Mouse (Mus musculus): ENCODE results near the gene Cdkl2. TPM values are rescaled to one million over a fixed set of nuclear protein-coding genes. Genes with fewer than 3 reads are reported as not detected.
A peak's percentile ranks its signal among the peaks of the same experiment; 100 is the strongest.

The Cdkl2 gene
- polyA plus RNA-seq, 1 experiment from 2014 or later: 2.7 TPM

DNA sequence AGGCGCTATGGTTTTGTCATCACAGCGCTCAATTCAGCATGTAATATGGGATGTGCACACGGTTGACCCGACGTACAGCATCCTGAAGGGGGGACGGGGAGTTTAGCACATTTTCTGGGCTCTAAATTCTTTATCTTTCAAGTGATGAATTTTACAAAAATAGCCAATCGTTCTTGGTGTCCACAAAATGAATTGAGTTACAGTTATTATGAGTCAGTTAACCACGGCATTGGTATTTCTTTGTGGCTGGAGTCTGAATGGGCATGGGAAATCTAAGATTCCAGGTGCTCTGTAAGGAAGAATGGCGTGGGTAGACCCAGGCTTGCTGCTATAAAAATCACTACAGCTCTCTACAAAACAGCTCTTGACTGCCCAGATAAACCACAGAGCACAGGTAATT is 54.4 kb downstream of the Cdkl2 start:
- no peaks in the 10 kb centered on the region for H3K4me1 ChIP-seq
- no peak overlapping the region for H3K4me2 ChIP-seq
- H3K9me3 ChIP-seq: no peaks in the 10 kb centered on the region
- no peaks in the 10 kb centered on the region for H3K36me3 ChIP-seq
- no peak overlapping the region for H3K9ac ChIP-seq
- ATAC-seq (ENCODE audit: borderline replicate concordance, extremely low read depth, low FRiP score, low TSS enrichment): no peak
- no peak overlapping the region for H3K27ac ChIP-seq
- H3K27me3 ChIP-seq: no peaks in the 10 kb centered on the region
- H3K4me3 ChIP-seq: no peak overlapping the region
- WGBS: 80% methylated on average over 9 of the region's 9 CpGs

GRCm38 (mm10) chr5:91987799-91988198 is 55.9 kb downstream of the Cdkl2 start:
- ATAC-seq (ENCODE audit: borderline replicate concordance, extremely low read depth, low FRiP score, low TSS enrichment): no peak
- no peak overlapping the region for H3K4me2 ChIP-seq
- 73% methylated on average over 2 of the region's 2 CpGs for WGBS
- no peak overlapping the region for H3K4me3 ChIP-seq
- no peak overlapping the region for H3K27ac ChIP-seq
- no peaks in the 10 kb centered on the region for H3K4me1 ChIP-seq
- no peaks in the 10 kb centered on the region for H3K36me3 ChIP-seq
- no peak overlapping the region for H3K9ac ChIP-seq
- H3K9me3 ChIP-seq: no peaks in the 10 kb centered on the region
- H3K27me3 ChIP-seq: no peaks in the 10 kb centered on the region

DNA sequence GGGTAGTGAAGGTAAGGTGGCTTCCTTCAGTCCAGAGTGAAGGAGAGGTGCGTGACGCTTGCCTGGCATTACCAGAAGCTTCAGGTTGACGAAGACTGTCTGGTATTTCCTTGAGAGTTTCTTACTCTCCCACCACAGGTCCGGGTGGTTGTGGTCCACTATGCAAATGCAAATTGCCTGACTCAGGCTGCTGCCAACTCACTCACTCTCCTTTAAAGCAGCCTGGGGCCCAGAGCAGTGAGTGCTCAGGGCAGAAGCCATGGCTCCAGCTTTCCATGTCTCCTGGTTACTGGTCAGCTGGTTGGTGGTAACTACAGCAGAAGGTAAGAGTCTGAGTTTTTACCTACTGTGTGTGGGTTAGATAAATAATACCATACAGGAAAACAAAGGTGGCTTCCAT is 56.4 kb downstream of the Cdkl2 start, which contains the start of gene Odaph:
Gene Odaph, plus strand, starts transcription at position 240 of the 400 bp plus-strand sequence.
- Histone ChIP-seq H3K36me3 (no peaks in the 10 kb centered on the region), H3K27ac (no peak within 1 kb of the TSS), H3K4me2 (no peak within 1 kb of the TSS), H3K9me3 (no peaks in the 10 kb centered on the region), H3K27me3 (no peaks in the 10 kb centered on the region), H3K9ac (no peak within 1 kb of the TSS), H3K4me3 (no peak within 1 kb of the TSS), H3K4me1 (no peaks in the 10 kb centered on the region)
- no peak for ATAC-seq (ENCODE audit: borderline replicate concordance, extremely low read depth, low FRiP score, low TSS enrichment)
- 67% methylated on average over 4 of the region's 4 CpGs for whole genome bisulfite sequencing

DNA sequence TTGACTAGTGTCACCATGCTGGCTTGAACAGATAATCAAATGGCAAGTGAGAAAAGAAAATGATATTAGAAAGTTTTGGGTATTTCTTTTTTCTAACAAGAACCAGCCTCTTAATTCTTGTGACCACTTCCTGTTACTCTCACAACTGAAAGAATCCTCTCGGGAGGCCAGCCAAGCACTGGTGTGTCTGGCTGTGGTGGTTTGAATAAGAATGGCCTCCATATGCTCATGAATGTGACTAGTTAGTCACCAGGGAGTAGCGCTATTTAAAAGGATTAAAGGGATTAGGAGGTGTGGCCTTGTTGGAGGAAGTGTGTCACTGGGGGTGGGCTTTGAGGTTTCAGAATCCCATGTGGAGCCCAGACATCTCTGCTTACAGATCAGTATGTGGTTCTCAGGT is 58.0 kb downstream of the Cdkl2 start:
- Histone ChIP-seq H3K27me3 (no peaks in the 10 kb centered on the region), H3K4me3 (no peak overlapping the region), H3K36me3 (no peaks in the 10 kb centered on the region), H3K9ac (no peak overlapping the region), H3K4me2 (no peak overlapping the region), H3K9me3 (no peaks in the 10 kb centered on the region), H3K27ac (no peak overlapping the region), H3K4me1 (no peaks in the 10 kb centered on the region)
- no peak for ATAC-seq (ENCODE audit: borderline replicate concordance, extremely low read depth, low FRiP score, low TSS enrichment)
- WGBS: 67% methylated on average over 2 of the region's 2 CpGs

GRCm38 (mm10) chr5:91983490-91983889 is 60.2 kb downstream of the Cdkl2 start:
- H3K27me3 ChIP-seq: no peaks in the 10 kb centered on the region
- 69% methylated on average over 2 of the region's 2 CpGs for WGBS
- no peaks in the 10 kb centered on the region for H3K9me3 ChIP-seq
- H3K4me2 ChIP-seq: no peak overlapping the region
- no peak overlapping the region for H3K27ac ChIP-seq
- no peak overlapping the region for H3K9ac ChIP-seq
- H3K4me1 ChIP-seq: no peaks in the 10 kb centered on the region
- no peaks in the 10 kb centered on the region for H3K36me3 ChIP-seq
- H3K4me3 ChIP-seq: no peak overlapping the region
- ATAC-seq (ENCODE audit: borderline replicate concordance, extremely low read depth, low FRiP score, low TSS enrichment): no peak

GRCm38 (mm10) chr5:91981176-91981840 is 62.4 kb downstream of the Cdkl2 start:
- H3K4me3 ChIP-seq: no peak overlapping the region
- no peaks in the 10 kb centered on the region for H3K4me1 ChIP-seq
- no peak overlapping the region for H3K27ac ChIP-seq
- no peaks in the 10 kb centered on the region for H3K27me3 ChIP-seq
- H3K9me3 ChIP-seq: no peaks in the 10 kb centered on the region
- no peak for ATAC-seq (ENCODE audit: borderline replicate concordance, extremely low read depth, low FRiP score, low TSS enrichment)
- WGBS: 82% methylated on average over 11 of the region's 11 CpGs
- no peak overlapping the region for H3K9ac ChIP-seq
- H3K36me3 ChIP-seq: no peaks in the 10 kb centered on the region
- no peak overlapping the region for H3K4me2 ChIP-seq

GRCm38 (mm10) chr5:91977397-91977770 is 66.3 kb downstream of the Cdkl2 start:
- WGBS: 84% methylated on average over 2 of the region's 2 CpGs
- no peaks in the 10 kb centered on the region for H3K4me1 ChIP-seq
- no peaks in the 10 kb centered on the region for H3K9me3 ChIP-seq
- no peaks in the 10 kb centered on the region for H3K36me3 ChIP-seq
- ATAC-seq (ENCODE audit: borderline replicate concordance, extremely low read depth, low FRiP score, low TSS enrichment): no peak
- H3K27me3 ChIP-seq: no peaks in the 10 kb centered on the region
- H3K27ac ChIP-seq: no peak overlapping the region
- no peak overlapping the region for H3K4me3 ChIP-seq
- H3K9ac ChIP-seq: no peak overlapping the region
- H3K4me2 ChIP-seq: no peak overlapping the region

DNA sequence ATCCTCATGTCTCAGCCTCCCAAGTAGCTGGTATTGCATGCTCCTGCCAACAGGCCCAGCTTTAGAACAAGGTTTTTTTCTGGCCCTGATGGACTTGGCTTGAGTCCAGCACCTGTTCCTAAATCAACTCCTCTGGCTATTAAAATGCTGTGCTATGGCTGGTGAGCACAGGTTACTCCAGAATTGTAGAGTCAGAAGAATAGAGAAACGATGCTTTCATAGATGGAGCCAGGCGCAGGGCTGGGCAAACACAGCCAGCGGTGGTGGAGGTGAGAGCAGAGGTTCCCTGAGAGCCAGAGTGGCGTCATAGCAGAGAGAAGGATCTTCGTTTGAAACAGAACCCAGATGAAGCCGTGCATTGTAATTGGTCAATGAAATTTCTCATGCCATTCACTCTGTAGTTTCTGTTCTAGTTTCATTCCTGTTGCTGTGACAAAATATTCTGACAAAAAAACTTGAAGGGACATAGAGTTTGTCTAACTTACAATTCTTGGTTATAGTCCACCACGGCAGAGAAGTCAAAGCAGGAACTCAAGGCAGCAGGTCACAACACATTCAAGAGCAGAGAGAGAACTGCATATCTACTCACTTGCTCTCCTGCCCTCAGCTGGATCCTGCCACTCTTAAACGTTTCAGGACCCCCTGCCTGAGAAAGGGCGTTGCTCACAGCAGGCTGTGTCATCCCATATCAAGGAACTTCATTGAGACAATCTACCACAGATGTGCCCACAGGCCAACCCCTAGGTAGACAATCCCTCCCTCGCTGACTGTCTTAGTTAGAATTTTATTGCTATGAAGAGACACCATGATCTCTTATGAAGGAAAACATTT is 66.9 kb downstream of the Cdkl2 start:
- no peaks in the 10 kb centered on the region for H3K9me3 ChIP-seq
- ATAC-seq (ENCODE audit: borderline replicate concordance, extremely low read depth, low FRiP score, low TSS enrichment): no peak
- H3K36me3 ChIP-seq: no peaks in the 10 kb centered on the region
- no peaks in the 10 kb centered on the region for H3K27me3 ChIP-seq
- WGBS: 72% methylated on average over 10 of the region's 10 CpGs
- H3K27ac ChIP-seq: no peak overlapping the region
- H3K9ac ChIP-seq: no peak overlapping the region
- no peak overlapping the region for H3K4me2 ChIP-seq
- no peaks in the 10 kb centered on the region for H3K4me1 ChIP-seq
- H3K4me3 ChIP-seq: no peak overlapping the region

DNA sequence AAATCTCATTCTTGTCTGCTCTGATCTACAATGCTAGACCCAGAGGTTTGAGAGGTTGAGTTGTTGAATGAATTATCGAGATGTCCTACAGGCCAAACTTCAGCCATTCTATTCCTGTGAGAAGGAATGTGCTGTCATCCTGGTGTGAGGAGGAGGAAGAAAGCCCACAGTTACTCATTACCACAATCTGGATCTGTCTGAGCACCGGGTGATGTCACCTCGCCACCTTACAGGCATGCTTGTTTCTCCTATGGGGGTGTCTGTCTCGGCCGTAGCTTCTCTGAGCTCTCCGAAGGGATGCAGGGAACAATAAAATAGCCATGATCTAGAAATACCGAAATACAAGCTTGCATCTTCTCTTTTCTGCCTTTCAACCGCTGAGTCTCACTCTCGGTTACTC is 67.9 kb downstream of the Cdkl2 start:
- Histone ChIP-seq H3K9me3 (no peaks in the 10 kb centered on the region), H3K4me3 (no peak overlapping the region), H3K27ac (no peak overlapping the region), H3K4me1 (no peaks in the 10 kb centered on the region), H3K4me2 (no peak overlapping the region), H3K36me3 (no peaks in the 10 kb centered on the region), H3K27me3 (no peaks in the 10 kb centered on the region), H3K9ac (no peak overlapping the region)
- WGBS: 87% methylated on average over 9 of the region's 9 CpGs
- no peak for ATAC-seq (ENCODE audit: borderline replicate concordance, extremely low read depth, low FRiP score, low TSS enrichment)

DNA sequence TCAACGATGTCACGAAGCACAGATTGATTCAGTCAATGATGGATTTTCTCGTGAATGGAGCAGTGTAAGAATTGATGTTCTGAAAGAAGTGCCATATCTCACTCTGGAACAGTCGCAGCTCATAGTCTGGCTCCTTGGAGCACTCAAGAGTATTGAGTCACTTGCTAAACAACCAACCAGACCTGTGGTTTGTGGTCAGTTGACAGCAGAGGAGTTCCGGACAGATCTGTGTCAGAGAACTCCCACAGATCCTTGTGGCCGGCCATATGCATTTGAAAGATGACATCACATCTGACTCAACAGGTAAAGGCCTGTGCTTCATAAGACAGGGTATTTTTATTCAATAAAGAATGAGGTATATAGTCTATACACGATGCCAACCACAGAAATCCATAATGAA is 69.7 kb downstream of the Cdkl2 start:
- H3K27ac ChIP-seq: no peak overlapping the region
- H3K27me3 ChIP-seq: no peaks in the 10 kb centered on the region
- no peaks in the 10 kb centered on the region for H3K4me1 ChIP-seq
- ATAC-seq (ENCODE audit: borderline replicate concordance, extremely low read depth, low FRiP score, low TSS enrichment): no peak
- no peak overlapping the region for H3K4me2 ChIP-seq
- no peaks in the 10 kb centered on the region for H3K36me3 ChIP-seq
- 86% methylated on average over 7 of the region's 7 CpGs for WGBS
- no peaks in the 10 kb centered on the region for H3K9me3 ChIP-seq
- H3K9ac ChIP-seq: no peak overlapping the region
- H3K4me3 ChIP-seq: no peak overlapping the region

- no peaks in the 10 kb centered on the region for H3K4me1 ChIP-seq
- no peak overlapping the region for H3K9ac ChIP-seq
- no peak overlapping the region for H3K27ac ChIP-seq
- WGBS: 86% methylated on average over 3 of the region's 3 CpGs
- H3K4me2 ChIP-seq: no peak overlapping the region
- no peaks in the 10 kb centered on the region for H3K27me3 ChIP-seq
- no peaks in the 10 kb centered on the region for H3K9me3 ChIP-seq
- H3K4me3 ChIP-seq: no peak overlapping the region
- no peak for ATAC-seq (ENCODE audit: borderline replicate concordance, extremely low read depth, low FRiP score, low TSS enrichment)
- no peaks in the 10 kb centered on the region for H3K36me3 ChIP-seq
Observed at GRCm38 (mm10) chr5:91972046-91972445, 71.6 kb downstream of the Cdkl2 start.

DNA sequence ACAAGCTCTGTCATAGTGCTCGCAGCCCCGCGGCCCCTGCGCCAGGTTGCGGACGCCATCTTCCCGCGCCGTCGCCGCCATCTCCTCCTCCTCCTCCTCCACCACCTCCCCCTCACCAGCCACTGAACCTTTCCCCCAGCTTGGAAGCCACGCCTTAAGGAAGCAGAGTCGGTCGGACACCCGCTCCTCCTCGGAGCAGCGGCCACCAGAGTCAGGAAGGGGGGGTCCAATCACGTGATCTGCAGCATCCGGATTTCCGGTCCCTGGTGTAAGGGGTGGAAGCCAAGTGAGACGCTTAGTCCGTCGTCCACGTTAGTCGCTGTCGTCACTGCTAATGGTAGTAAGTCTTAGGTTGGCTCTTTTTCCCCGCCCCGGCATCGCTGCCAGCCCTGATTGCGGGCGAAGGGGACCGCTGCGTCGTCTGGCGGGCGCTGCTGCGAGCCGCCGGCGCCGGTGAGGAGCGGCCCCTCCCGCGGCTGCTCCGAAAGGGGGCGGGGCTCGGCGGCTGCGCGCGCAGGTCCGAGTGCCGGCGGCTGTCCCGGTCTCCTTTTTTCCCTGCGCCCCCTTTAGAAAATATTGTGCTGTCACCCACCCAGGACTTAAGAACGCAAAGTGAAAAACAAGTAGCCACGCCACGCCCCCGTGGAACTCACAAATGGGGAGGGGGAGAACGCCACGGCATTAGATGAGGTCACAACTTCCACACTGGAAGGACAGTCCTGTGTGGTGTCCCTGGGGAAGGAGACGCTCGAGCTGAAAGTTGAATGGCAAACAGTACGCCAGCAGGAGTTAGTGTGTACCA is 80.8 kb downstream of the Cdkl2 start, which contains the start of gene Rchy1:
Gene Rchy1, minus strand, starts transcription at position 430 of the 802 bp plus-strand sequence.
- under 1% methylated on average over 65 of the region's 65 CpGs for WGBS
- Histone ChIP-seq H3K4me2 (peak within 1 kb of the TSS; percentile 52), H3K27ac (peak within 1 kb of the TSS; percentile 100), H3K27me3 (no peaks in the 10 kb centered on the region), H3K9me3 (no peaks in the 10 kb centered on the region), H3K4me3 (peak within 1 kb of the TSS; percentile 80), H3K36me3 (no peaks in the 10 kb centered on the region; the same call in 1 of the 2 replicates), H3K4me1 (peaks cover 19% of the 10 kb centered on the region), H3K9ac (peak within 1 kb of the TSS; percentile 72)
- peak; percentile 98 for ATAC-seq (ENCODE audit: borderline replicate concordance, extremely low read depth, low FRiP score, low TSS enrichment)

Measured in lung, embryonic 15.5 days (tissue).